In the genomic region with DNA sequence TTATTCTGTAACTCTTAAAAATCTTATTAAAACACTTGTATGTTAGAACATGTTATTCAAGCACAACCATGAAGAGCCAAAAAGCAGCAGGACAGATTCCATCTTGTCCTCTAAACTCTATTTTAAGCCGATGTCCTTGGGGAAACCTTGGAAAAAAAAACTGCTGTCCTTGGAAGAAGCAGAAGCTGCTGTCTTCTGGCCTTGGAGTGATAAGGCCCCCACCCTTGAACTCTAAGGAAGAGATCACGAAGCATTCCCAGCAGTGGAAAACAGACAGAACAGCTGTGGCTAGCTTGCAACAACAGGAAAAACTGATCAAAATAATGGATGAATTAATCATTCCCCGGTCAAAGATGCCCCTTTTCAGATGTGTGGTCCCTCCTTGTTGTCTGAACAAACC, we compare ENCODE assay signal across 30 mouse cellular contexts. TPM values are rescaled to one million over a fixed set of nuclear protein-coding genes. Genes with fewer than 3 reads are reported as not detected.
"Had no signal": no experiment of that assay in that cellular context is flagged by ENCODE, and none has a peak within 500 bp of the region (broad histone marks: within the 10 kb centered on the region; RNA-seq: fewer than 3 reads in every experiment).

No protein-coding gene starts in this region.

- H3K4me3 ChIP-seq: kidney, embryonic 15.5 days; limb, embryonic 12.5 days; limb, embryonic 15.5 days; midbrain, embryonic 12.5 days; myocyte; neural tube, embryonic 13.5 days had no signal

- H3K4me2 ChIP-seq: kidney, embryonic 15.5 days; limb, embryonic 12.5 days; limb, embryonic 15.5 days; liver, embryonic 11.5 days; lung, embryonic 14.5 days; midbrain, embryonic 12.5 days; neural tube, embryonic 13.5 days had no signal

- DNase-seq: kidney, postnatal 10 days; kidney, postnatal 36 days; left cerebral cortex, postnatal 4 days; liver, postnatal 0 days; lung, embryonic 14.5 days; right cerebral cortex, adult 18-20 months; right cerebral cortex, postnatal 14 days; right cerebral cortex, postnatal 4 days; thymus, adult 18-20 months; thymus, postnatal 36 days had no signal

- H3K27me3 ChIP-seq: kidney, embryonic 15.5 days; limb, embryonic 12.5 days; limb, embryonic 15.5 days; midbrain, embryonic 12.5 days; neural tube, embryonic 13.5 days had no signal

- H3K4me1 ChIP-seq: kidney, embryonic 15.5 days; limb, embryonic 12.5 days; limb, embryonic 15.5 days; midbrain, embryonic 12.5 days; neural tube, embryonic 13.5 days had no signal

- H3K9ac ChIP-seq: kidney, embryonic 15.5 days; limb, embryonic 12.5 days; limb, embryonic 15.5 days; liver, embryonic 14.5 days; liver, postnatal 0 days; lung, embryonic 14.5 days; midbrain, embryonic 12.5 days; neural tube, embryonic 13.5 days had no signal

- ATAC-seq: liver, postnatal 0 days; lung, postnatal 0 days; midbrain, embryonic 16.5 days had no signal

- H3K27ac ChIP-seq: kidney, embryonic 15.5 days; limb, embryonic 12.5 days; limb, embryonic 15.5 days; liver, embryonic 14.5 days; macrophage; midbrain, embryonic 12.5 days; neural tube, embryonic 13.5 days; stomach, postnatal 0 days had no signal

- H3K9me3 ChIP-seq: kidney, embryonic 15.5 days; limb, embryonic 12.5 days; limb, embryonic 15.5 days; midbrain, embryonic 12.5 days; neural tube, embryonic 13.5 days had no signal

RNA-seq across cellular contexts. Expression of a gene that starts 5.3 kb away (rescaled TPM):
- total RNA-seq: layer of hippocampus, postnatal 14 days; left cerebral cortex, adult 8-10 months; left cerebral cortex, postnatal 14 days; left cerebral cortex, postnatal 4 days; megakaryocyte, adult 5-6 weeks; monocyte, adult 5-6 weeks; neutrophil, adult 5-6 weeks had no signal
- polyA plus RNA-seq: limb, embryonic 12.5 days; lung, embryonic 14.5 days; macrophage; midbrain, embryonic 12.5 days; midbrain, embryonic 16.5 days; myocyte; neural tube, embryonic 13.5 days; stomach, embryonic 14.5 days; urinary bladder, adult 2 months had no signal
